Mouse (Mus musculus) ES-E14 (cell line): ENCODE results near the gene Olfr965.

Experiments used
- MAFK ChIP-seq: IDR thresholded peaks from 2 replicates; pipeline ENCODE4 v1.6.1; 2014; ENCODE audit warnings: mild to moderate bottlenecking, low read depth, low read length, inconsistent platforms; ENCODE audit not compliant: insufficient read depth
- ZC3H11A ChIP-seq: IDR thresholded peaks from 2 replicates; pipeline ENCODE4 v1.6.1; 2012; ENCODE audit warnings: low read depth, mild to moderate bottlenecking, inconsistent platforms, low read length, borderline replicate concordance

- no peak for TF ChIP-seq ZC3H11A
- TF ChIP-seq MAFK: no peak
Observed at GRCm38 (mm10) chr9:39708958-39709357, 2.2 kb upstream of the Olfr965 start.
